Comparison of ENCODE assay signal across 8 mouse cellular contexts in the genomic region with DNA sequence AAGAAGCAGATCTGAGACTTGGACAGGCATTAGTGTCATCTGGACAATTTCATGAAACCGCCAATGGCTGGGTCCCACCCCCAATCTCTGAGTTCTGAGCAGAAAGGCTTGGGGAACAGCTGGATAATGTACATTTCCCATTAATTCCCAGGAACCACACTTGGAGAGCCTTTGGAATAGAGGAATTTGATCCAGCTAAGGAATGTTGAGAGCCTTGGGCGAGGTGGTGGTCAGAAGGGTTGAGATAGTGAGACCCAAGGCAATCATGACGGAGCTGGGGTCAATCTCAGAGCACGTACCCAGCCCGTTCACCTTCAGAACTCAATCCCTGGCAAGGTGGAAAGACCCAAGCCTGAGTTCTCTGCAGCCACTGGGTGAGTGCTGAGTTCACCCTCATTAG. TPM values are rescaled to one million over a fixed set of nuclear protein-coding genes. Genes with fewer than 3 reads are reported as not detected.
A peak's percentile ranks its signal among the peaks of the same experiment; 100 is the strongest.
DNase-seq lines count a peak whose midpoint lies in the region; ATAC-seq and TF ChIP-seq lines count a peak whose summit lies in the region.

No protein-coding gene starts in this region.

- no peak overlapping the region for H3K4me2 ChIP-seq in limb, embryonic 14.5 days (replicated peaks; ENCODE audit: low read depth, low read length, severe bottlenecking)
- H3K4me2 ChIP-seq in stomach, embryonic 15.5 days, result peak overlapping the region; percentile 60

- peak overlapping the region; percentile 90; the same call in 1 of the 2 replicates for H3K27ac ChIP-seq in gastrocnemius, adult 2 months
- no peak overlapping the region for H3K27ac ChIP-seq in limb, embryonic 14.5 days (replicated peaks; ENCODE audit: low read depth, low read length)
- peak overlapping the region; percentile 93; the same call in 1 of the 2 replicates for H3K27ac ChIP-seq in stomach, embryonic 15.5 days
- H3K27ac ChIP-seq in cerebellum, adult 2 months (ENCODE audit: insufficient read depth, low read length), result no peak overlapping the region

- peak overlapping the region; percentile 100 for H3K4me3 ChIP-seq in gastrocnemius, adult 2 months
- H3K4me3 ChIP-seq in megakaryocyte, embryonic 14.5 days (replicated peaks), result peak overlapping the region; percentile 97
- H3K4me3 ChIP-seq in limb, embryonic 14.5 days (replicated peaks; ENCODE audit: low read length), result no peak overlapping the region
- no peak overlapping the region for H3K4me3 ChIP-seq in stomach, embryonic 15.5 days (replicated peaks)
- no peak overlapping the region for H3K4me3 ChIP-seq in cerebellum, adult 2 months (replicated peaks; ENCODE audit: insufficient read depth, low read depth, low read length)

- TF ChIP-seq CTCF in gastrocnemius, adult 2 months (IDR thresholded peaks at IDR 0.05), result no peak
- no peak for TF ChIP-seq CTCF in cerebellum, adult 2 months (IDR thresholded peaks at IDR 0.05; ENCODE audit: borderline replicate concordance, insufficient read depth, low read depth, low read length)

- no peak for TF ChIP-seq POLR2A in limb, embryonic 14.5 days (IDR thresholded peaks at IDR 0.05; ENCODE audit: borderline replicate concordance, extremely low read depth, insufficient read depth, insufficient read length)
- TF ChIP-seq POLR2A in cerebellum, adult 2 months (IDR thresholded peaks at IDR 0.05; ENCODE audit: borderline replicate concordance, insufficient read depth, low read length), result no peak

- 75% methylated on average over 5 of the region's 5 CpGs for WGBS in limb, embryonic 14.5 days
- 60% methylated on average over 5 of the region's 5 CpGs for WGBS in stomach, embryonic 15.5 days
- 98% methylated on average over 5 of the region's 5 CpGs for WGBS in cerebellum, adult 2 months

- H3K9me3 ChIP-seq in megakaryocyte, embryonic 14.5 days, result no peaks in the 10 kb centered on the region
- no peaks in the 10 kb centered on the region for H3K9me3 ChIP-seq in limb, embryonic 14.5 days (ENCODE audit: control insufficient read depth, low read length)
- no peaks in the 10 kb centered on the region for H3K9me3 ChIP-seq in stomach, embryonic 15.5 days

- peak; percentile 11 for DNase-seq in gastrocnemius, adult 2 months
- DNase-seq in gastrocnemius, postnatal 25 days, result no peak
- no peak for DNase-seq in limb, embryonic 14.5 days (ENCODE audit: low spot score)
- DNase-seq in spleen, postnatal 14 days (ENCODE audit: low spot score in 2 of 2), result no peak
- no peak for DNase-seq in cerebellum, adult 2 months

- intact Hi-C loops in gastrocnemius, adult 2 months (cut with DNase I), result loop anchor here (2.0 kb wide), 1 partner anchor 16 kb away; a partner anchor contains a TSS

- no peak for ATAC-seq in megakaryocyte, adult 5-6 weeks (ENCODE audit: poor library complexity, severe bottlenecking)
- ATAC-seq in limb, embryonic 14.5 days (ENCODE audit: low FRiP score, low read depth), result no peak
- 0 out of 2 replicates have a peak, but pooled peaks have one; percentile 23 for ATAC-seq in stomach, embryonic 15.5 days (ENCODE audit: insufficient read depth, low FRiP score, low read depth)

- H3K27me3 ChIP-seq in megakaryocyte, embryonic 14.5 days (replicated peaks), result no peaks in the 10 kb centered on the region
- H3K27me3 ChIP-seq in limb, embryonic 14.5 days (ENCODE audit: control insufficient read depth, insufficient read depth, low read length), result no peaks in the 10 kb centered on the region
- no peaks in the 10 kb centered on the region for H3K27me3 ChIP-seq in stomach, embryonic 15.5 days (replicated peaks)
- H3K27me3 ChIP-seq in cerebellum, adult 2 months (ENCODE audit: control insufficient read depth, insufficient read depth, low read length), result no peaks in the 10 kb centered on the region

- peak overlapping the region; percentile 90; the same call in 1 of the 2 replicates for H3K9ac ChIP-seq in limb, embryonic 14.5 days (ENCODE audit: low read depth, low read length, severe bottlenecking)
- H3K9ac ChIP-seq in stomach, embryonic 15.5 days, result no peak overlapping the region

- H3K36me3 ChIP-seq in megakaryocyte, embryonic 14.5 days (replicated peaks; ENCODE audit: low read length), result peaks cover 18% of the 10 kb centered on the region
- H3K36me3 ChIP-seq in limb, embryonic 14.5 days (ENCODE audit: control insufficient read depth, insufficient read depth, low read length), result peaks cover 9% of the 10 kb centered on the region
- H3K36me3 ChIP-seq in stomach, embryonic 15.5 days, result peaks cover 3% of the 10 kb centered on the region; the same call in 1 of the 2 replicates

- peaks cover 54% of the 10 kb centered on the region for H3K4me1 ChIP-seq in megakaryocyte, embryonic 14.5 days
- peaks cover 7% of the 10 kb centered on the region for H3K4me1 ChIP-seq in limb, embryonic 14.5 days (ENCODE audit: control insufficient read depth, insufficient read depth, low read length)
- 0 out of 2 replicates have a peak, but pooled peaks cover 6% of the 10 kb centered on the region for H3K4me1 ChIP-seq in stomach, embryonic 15.5 days
- H3K4me1 ChIP-seq in cerebellum, adult 2 months (ENCODE audit: control insufficient read depth, insufficient read depth, low read length), result no peaks in the 10 kb centered on the region

RNA-seq across cellular contexts. Expression of a gene that starts 0.7 kb away (rescaled TPM):
- total RNA-seq in gastrocnemius, adult 2 months (2021), result 10 to 100 TPM in 1 of 2 experiments, 1 to 10 TPM in 1; 8.1 to 11.9 TPM
- 1 to 10 TPM; 9.5 TPM for total RNA-seq in gastrocnemius, postnatal 25 days (2021)
- 17.9 and 24.1 TPM in 2 replicates for polyA plus RNA-seq in megakaryocyte, embryonic 14.5 days (2012; ENCODE audit: insufficient read depth, low replicate concordance)
- total RNA-seq in megakaryocyte, adult 5-6 weeks (2015), result 41.6 and 47.2 TPM in 2 replicates
- total RNA-seq in megakaryocyte, adult 5-6 weeks (2017), result 30.3 and 34.1 TPM in 2 replicates
- 28.6 and 34.4 TPM in 2 replicates for polyA plus RNA-seq in limb, embryonic 14.5 days (2012; rRNA removed)
- 70.4 and 75.5 TPM in 2 replicates for polyA plus RNA-seq in limb, embryonic 14.5 days (2014; fragmentation: Nextera tagmentation; extraction: Ambion mirVana)
- 73.9 and 77.9 TPM in 2 replicates for polyA plus RNA-seq in stomach, embryonic 15.5 days (2015; fragmentation: Nextera tagmentation; extraction: Ambion mirVana)
- polyA plus RNA-seq in cerebellum, adult 2 months (2012; rRNA removed), result 30.2 and 32.5 TPM in 2 replicates

RNA-seq across cellular contexts. Expression of a gene that starts 16.0 kb away (rescaled TPM):
- total RNA-seq in gastrocnemius, adult 2 months (2021), result under 1 TPM; 0.56 to 0.89 TPM
- 1 to 10 TPM in 1 of 2 experiments, under 1 TPM in 1; 0.94 to 1.1 TPM for total RNA-seq in gastrocnemius, postnatal 25 days (2021)
- polyA plus RNA-seq in megakaryocyte, embryonic 14.5 days (2012; ENCODE audit: insufficient read depth, low replicate concordance), result 20.5 and 26.4 TPM in 2 replicates
- 1.3 and 2.5 TPM in 2 replicates for total RNA-seq in megakaryocyte, adult 5-6 weeks (2015)
- total RNA-seq in megakaryocyte, adult 5-6 weeks (2017), result 2.8 and 3.6 TPM in 2 replicates
- 6.6 and 8.1 TPM in 2 replicates for polyA plus RNA-seq in limb, embryonic 14.5 days (2012; rRNA removed)
- 7.3 and 8.3 TPM in 2 replicates for polyA plus RNA-seq in limb, embryonic 14.5 days (2014; fragmentation: Nextera tagmentation; extraction: Ambion mirVana)
- polyA plus RNA-seq in stomach, embryonic 15.5 days (2015; fragmentation: Nextera tagmentation; extraction: Ambion mirVana), result 8.9 and 9.7 TPM in 2 replicates
- 1.6 and 2.6 TPM in 2 replicates for polyA plus RNA-seq in cerebellum, adult 2 months (2012; rRNA removed)

Comparison
In these comparisons a context has a peak if more than half of its experiments do, and no peak if none do; other contexts are left out.
1. H3K27ac ChIP-seq: peak in gastrocnemius, adult 2 months (single experiment) and stomach, embryonic 15.5 days (single experiment); none in limb, embryonic 14.5 days (single experiment) and cerebellum, adult 2 months (single experiment).
2. H3K4me3 ChIP-seq: peak in gastrocnemius, adult 2 months (single experiment) and megakaryocyte, embryonic 14.5 days (single experiment); none in limb, embryonic 14.5 days (single experiment), stomach, embryonic 15.5 days (single experiment) and cerebellum, adult 2 months (single experiment).